Mouse (Mus musculus): Measurements from ENCODE around the gene Tnr. TPM values are rescaled to one million over a fixed set of nuclear protein-coding genes. Genes with fewer than 3 reads are reported as not detected.

Tnr gene
- total and polyA plus RNA-seq, 2 experiments = not detected

DNA sequence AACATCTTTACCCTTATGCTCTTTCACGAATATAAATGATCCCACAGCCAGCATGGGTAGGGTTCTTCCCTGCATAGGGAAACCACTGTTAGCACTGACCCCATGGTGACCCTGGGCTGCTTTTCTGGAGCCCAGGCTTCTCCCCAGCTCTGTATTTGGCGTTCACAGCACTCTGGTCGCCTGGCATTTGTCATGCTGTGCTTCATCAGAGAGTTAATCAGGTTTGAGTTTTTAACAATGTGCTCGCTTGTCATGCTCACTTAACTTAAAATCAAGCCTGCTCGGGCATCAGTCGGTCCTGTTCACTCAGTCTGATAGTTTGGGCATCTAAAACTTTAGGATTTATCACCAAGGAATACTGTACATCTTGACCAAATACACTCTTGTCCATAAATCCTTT is 227.3 kb downstream of the Tnr start:
- no peak for DNase-seq (ENCODE audit: extremely low read depth, low read depth, low spot score)
- TF ChIP-seq CTCF (IDR thresholded peaks at IDR 0.05; ENCODE audit: low read depth, low read length) = no peak
- TF ChIP-seq POLR2A (IDR thresholded peaks at IDR 0.05; ENCODE audit: extremely low read depth, insufficient read depth, low read length) = no peak
- 47% methylated on average over 6 of the region's 6 CpGs for WGBS

DNA sequence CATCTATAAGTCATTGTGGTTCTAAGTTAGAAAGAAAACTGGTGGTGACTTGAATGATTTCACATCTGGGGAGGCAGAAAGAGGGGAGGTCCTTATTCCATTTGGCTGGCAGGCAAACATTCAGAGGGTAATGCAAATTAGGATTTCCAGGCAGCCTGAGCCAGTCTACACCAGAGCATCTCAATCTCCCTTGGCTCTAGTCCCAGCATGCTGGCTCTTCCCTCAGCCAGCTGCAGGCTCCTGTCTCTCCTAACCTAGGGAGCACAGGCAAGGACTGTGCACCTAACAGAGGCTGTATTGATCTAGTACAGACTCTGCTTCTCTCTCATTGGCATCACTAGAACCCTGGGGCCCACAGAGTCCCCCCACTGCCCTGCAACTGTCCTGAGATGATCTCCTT is 237.4 kb downstream of the Tnr start:
- TF ChIP-seq POLR2A (IDR thresholded peaks at IDR 0.05; ENCODE audit: extremely low read depth, insufficient read depth, low read length) (no peak), CTCF (IDR thresholded peaks at IDR 0.05; ENCODE audit: low read depth, low read length) (no peak)
- Histone ChIP-seq H3K27ac (replicated peaks; ENCODE audit: insufficient read depth, low read depth, low read length) (no peak overlapping the region), H3K9ac (ENCODE audit: low read depth, low read length) (no peak overlapping the region), H3K79me2 (ENCODE audit: control insufficient read depth, insufficient read depth, low read length) (no peaks in the 10 kb centered on the region), H3K36me3 (ENCODE audit: control insufficient read depth, insufficient read depth, low read length) (no peaks in the 10 kb centered on the region), H3K4me3 (ENCODE audit: insufficient read depth, low read depth, low read length) (no peak overlapping the region), H3K27me3 (ENCODE audit: control insufficient read depth, insufficient read depth, low read length) (no peaks in the 10 kb centered on the region), H3K4me1 (ENCODE audit: control insufficient read depth, insufficient read depth, low read length) (no peaks in the 10 kb centered on the region)
- no peak for DNase-seq (ENCODE audit: extremely low read depth, low read depth, low spot score)

More for the DNA sequence above, 227.3 kb downstream of the Tnr start:
- Histone ChIP-seq H3K4me3 (ENCODE audit: insufficient read depth, low read depth, low read length) (no peak overlapping the region), H3K79me2 (ENCODE audit: control insufficient read depth, insufficient read depth, low read length) (no peaks in the 10 kb centered on the region), H3K27ac (replicated peaks; ENCODE audit: insufficient read depth, low read depth, low read length) (no peak overlapping the region), H3K27me3 (ENCODE audit: control insufficient read depth, insufficient read depth, low read length) (no peaks in the 10 kb centered on the region), H3K36me3 (ENCODE audit: control insufficient read depth, insufficient read depth, low read length) (no peaks in the 10 kb centered on the region), H3K4me1 (ENCODE audit: control insufficient read depth, insufficient read depth, low read length) (no peaks in the 10 kb centered on the region), H3K9ac (ENCODE audit: low read depth, low read length) (no peak overlapping the region)

DNA sequence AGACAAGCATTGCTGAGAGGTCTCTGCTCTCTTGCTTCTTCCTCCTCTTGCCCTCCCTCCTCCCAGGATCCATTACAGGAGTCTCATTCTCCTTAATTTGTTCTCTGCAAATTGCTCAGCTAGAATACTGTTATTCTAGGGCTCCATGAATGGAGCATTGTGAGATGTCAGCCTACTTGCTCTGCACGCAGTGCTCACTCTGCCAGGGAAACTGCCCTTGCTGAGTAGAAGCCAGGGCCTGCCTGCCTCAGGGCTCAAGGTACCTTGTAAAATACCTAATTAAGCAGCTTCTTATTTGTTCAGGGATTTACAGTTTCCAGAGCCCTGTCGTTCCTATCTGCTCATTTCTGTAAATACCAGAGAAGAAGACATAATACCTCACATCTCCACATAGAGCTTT is 240.3 kb downstream of the Tnr start:
- Histone ChIP-seq H3K27me3 (ENCODE audit: control insufficient read depth, insufficient read depth, low read length) (no peaks in the 10 kb centered on the region), H3K36me3 (ENCODE audit: control insufficient read depth, insufficient read depth, low read length) (no peaks in the 10 kb centered on the region), H3K79me2 (ENCODE audit: control insufficient read depth, insufficient read depth, low read length) (no peaks in the 10 kb centered on the region), H3K9ac (ENCODE audit: low read depth, low read length) (no peak overlapping the region), H3K4me1 (ENCODE audit: control insufficient read depth, insufficient read depth, low read length) (no peaks in the 10 kb centered on the region), H3K27ac (replicated peaks; ENCODE audit: insufficient read depth, low read depth, low read length) (no peak overlapping the region), H3K4me3 (ENCODE audit: insufficient read depth, low read depth, low read length) (no peak overlapping the region)
- no peak for DNase-seq (ENCODE audit: extremely low read depth, low read depth, low spot score)
- WGBS = 60% methylated on average over 2 of the region's 2 CpGs
- TF ChIP-seq CTCF (IDR thresholded peaks at IDR 0.05; ENCODE audit: low read depth, low read length) (no peak), POLR2A (IDR thresholded peaks at IDR 0.05; ENCODE audit: extremely low read depth, insufficient read depth, low read length) (no peak)

DNA sequence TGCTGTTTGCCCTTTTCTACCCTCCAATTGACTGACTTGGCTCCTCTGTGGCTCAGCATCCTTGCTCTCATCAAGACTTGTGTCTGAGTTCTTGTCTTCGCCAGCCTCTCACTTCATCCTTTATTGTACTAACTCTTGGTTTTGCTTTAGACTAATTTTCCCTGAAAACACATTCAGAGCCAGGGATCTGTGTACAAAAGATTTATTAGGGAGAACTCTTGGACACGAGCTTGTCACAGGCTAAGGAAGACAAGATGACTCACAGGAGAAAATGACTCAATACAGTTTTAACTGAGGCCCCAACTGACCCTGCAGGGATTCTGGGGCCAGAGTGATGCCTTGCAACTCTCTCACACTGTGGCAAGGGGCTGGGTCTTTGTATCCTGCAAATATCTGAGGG is 241.3 kb downstream of the Tnr start:
- WGBS = 57% methylated on average over 2 of the region's 2 CpGs
- no peak overlapping the region for H3K4me3 ChIP-seq (ENCODE audit: insufficient read depth, low read depth, low read length)
- no peaks in the 10 kb centered on the region for H3K27me3 ChIP-seq (ENCODE audit: control insufficient read depth, insufficient read depth, low read length)
- no peak for TF ChIP-seq POLR2A (IDR thresholded peaks at IDR 0.05; ENCODE audit: extremely low read depth, insufficient read depth, low read length)
- no peak for TF ChIP-seq CTCF (IDR thresholded peaks at IDR 0.05; ENCODE audit: low read depth, low read length)
- no peaks in the 10 kb centered on the region for H3K36me3 ChIP-seq (ENCODE audit: control insufficient read depth, insufficient read depth, low read length)
- no peaks in the 10 kb centered on the region for H3K4me1 ChIP-seq (ENCODE audit: control insufficient read depth, insufficient read depth, low read length)
- H3K79me2 ChIP-seq (ENCODE audit: control insufficient read depth, insufficient read depth, low read length) = no peaks in the 10 kb centered on the region
- H3K9ac ChIP-seq (ENCODE audit: low read depth, low read length) = no peak overlapping the region
- no peak overlapping the region for H3K27ac ChIP-seq (replicated peaks; ENCODE audit: insufficient read depth, low read depth, low read length)
- no peak for DNase-seq (ENCODE audit: extremely low read depth, low read depth, low spot score)

DNA sequence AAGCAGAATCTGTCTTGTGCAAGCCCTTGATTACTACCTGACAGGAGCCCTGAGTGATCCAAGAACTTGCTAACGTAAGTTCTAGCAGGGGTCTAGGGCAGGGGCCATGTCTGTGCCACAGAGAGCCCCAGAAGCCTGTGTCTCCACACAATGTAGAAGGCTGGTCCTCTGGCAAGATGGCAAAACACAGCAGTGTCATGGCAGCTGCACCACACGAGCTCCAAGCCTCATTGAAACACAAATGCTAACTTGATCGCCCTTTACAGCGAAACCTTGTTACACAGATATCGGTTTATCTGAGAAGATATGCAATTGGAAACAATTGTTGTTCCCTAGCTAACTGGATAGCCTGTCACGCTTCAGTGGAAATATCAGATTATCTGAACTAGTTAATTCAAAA is 246.4 kb downstream of the Tnr start:
- H3K36me3 ChIP-seq (ENCODE audit: control insufficient read depth, insufficient read depth, low read length) = no peaks in the 10 kb centered on the region
- WGBS = 76% methylated on average over 6 of the region's 6 CpGs
- H3K4me3 ChIP-seq (ENCODE audit: insufficient read depth, low read depth, low read length) = no peak overlapping the region
- H3K4me1 ChIP-seq (ENCODE audit: control insufficient read depth, insufficient read depth, low read length) = no peaks in the 10 kb centered on the region
- no peaks in the 10 kb centered on the region for H3K79me2 ChIP-seq (ENCODE audit: control insufficient read depth, insufficient read depth, low read length)
- no peak overlapping the region for H3K9ac ChIP-seq (ENCODE audit: low read depth, low read length)
- no peak overlapping the region for H3K27ac ChIP-seq (replicated peaks; ENCODE audit: insufficient read depth, low read depth, low read length)
- TF ChIP-seq CTCF (IDR thresholded peaks at IDR 0.05; ENCODE audit: low read depth, low read length) (no peak), POLR2A (IDR thresholded peaks at IDR 0.05; ENCODE audit: extremely low read depth, insufficient read depth, low read length) (no peak)
- H3K27me3 ChIP-seq (ENCODE audit: control insufficient read depth, insufficient read depth, low read length) = no peaks in the 10 kb centered on the region
- DNase-seq (ENCODE audit: extremely low read depth, low read depth, low spot score) = no peak

DNA sequence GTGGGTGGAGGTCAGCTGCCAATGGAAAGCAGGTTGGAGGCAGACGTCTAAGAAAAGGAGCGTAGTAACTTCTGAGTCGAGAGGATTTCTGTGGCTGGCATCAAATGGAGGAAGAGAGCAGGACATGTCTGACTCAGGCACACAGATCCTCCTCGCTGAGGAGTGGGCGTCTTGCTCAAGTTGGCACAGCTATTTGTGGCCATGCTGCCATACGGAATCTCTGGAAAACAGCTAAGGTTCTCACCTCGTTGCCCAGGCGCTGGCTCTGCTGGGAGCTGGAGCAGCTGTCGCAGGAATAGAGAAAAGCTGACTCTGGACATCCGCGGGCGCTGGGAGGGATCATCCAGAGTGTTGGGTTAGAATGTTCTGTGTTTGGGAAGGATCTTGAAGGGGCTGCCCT is 250.1 kb downstream of the Tnr start:
- Histone ChIP-seq H3K27me3 (ENCODE audit: control insufficient read depth, insufficient read depth, low read length) (no peaks in the 10 kb centered on the region), H3K36me3 (ENCODE audit: control insufficient read depth, insufficient read depth, low read length) (no peaks in the 10 kb centered on the region), H3K9ac (ENCODE audit: low read depth, low read length) (no peak overlapping the region), H3K4me1 (ENCODE audit: control insufficient read depth, insufficient read depth, low read length) (no peaks in the 10 kb centered on the region), H3K79me2 (ENCODE audit: control insufficient read depth, insufficient read depth, low read length) (no peaks in the 10 kb centered on the region), H3K4me3 (ENCODE audit: insufficient read depth, low read depth, low read length) (no peak overlapping the region), H3K27ac (replicated peaks; ENCODE audit: insufficient read depth, low read depth, low read length) (no peak overlapping the region)
- no peak for DNase-seq (ENCODE audit: extremely low read depth, low read depth, low spot score)
- TF ChIP-seq CTCF (IDR thresholded peaks at IDR 0.05; ENCODE audit: low read depth, low read length) (no peak), POLR2A (IDR thresholded peaks at IDR 0.05; ENCODE audit: extremely low read depth, insufficient read depth, low read length) (no peak)
- 81% methylated on average over 12 of the region's 12 CpGs for WGBS

All from liver, adult 2 months (tissue).